Mouse (Mus musculus) lung, adult 2 months (tissue): Measurements from ENCODE around the gene Gm10447. TPM values are rescaled to one million over a fixed set of nuclear protein-coding genes. Genes with fewer than 3 reads are reported as not detected.

Source experiments
- DNase-seq: peaks from one replicate; pipeline ENCODE4 v3.0.0; 2022
- H3K4me1 ChIP-seq: fragments of 200-500 bp; 2 replicates; pipeline ENCODE4 v1.6.1; 2011; ENCODE audit warnings: low read length; ENCODE audit not compliant: control insufficient read depth, insufficient read depth
- H3K4me3 ChIP-seq: fragments of 200-500 bp; replicated peaks from 2 replicates; pipeline ENCODE3; 2011; ENCODE audit warnings: low read depth, mild to moderate bottlenecking, control low read depth, low read length; ENCODE audit errors: extremely low read depth
- CTCF ChIP-seq: fragments of 200-500 bp; IDR thresholded peaks from 2 replicates; pipeline ENCODE4 v1.5.1; 2011; ENCODE audit warnings: mild to moderate bottlenecking, low read length, control low read depth; ENCODE audit not compliant: insufficient read depth
- POLR2A ChIP-seq: fragments of 200-500 bp; IDR thresholded peaks from 2 replicates; pipeline ENCODE4 v1.6.1; 2011; ENCODE audit warnings: low read depth, mild to moderate bottlenecking, control low read depth, low read length, borderline replicate concordance; ENCODE audit errors: extremely low read depth
- WGBS: fragments of 180-500 bp; shearing (Covaris S2); methylation state at CpG from one replicate; pipeline ENCODE4 v1.1.7; 2018; 5-methylcytosine and 5-hydroxymethylcytosine counted together
- polyA plus RNA-seq: library from polyadenylated mRNA; depleted of rRNA; stranded (reverse); fragments of >200 nt; gene quantifications from 2 replicates; pipeline ENCODE4 v1.2.3, GENCODE M21; 2012

The Gm10447 gene
- polyA plus RNA-seq, 1 experiment = 0.25 TPM

DNA sequence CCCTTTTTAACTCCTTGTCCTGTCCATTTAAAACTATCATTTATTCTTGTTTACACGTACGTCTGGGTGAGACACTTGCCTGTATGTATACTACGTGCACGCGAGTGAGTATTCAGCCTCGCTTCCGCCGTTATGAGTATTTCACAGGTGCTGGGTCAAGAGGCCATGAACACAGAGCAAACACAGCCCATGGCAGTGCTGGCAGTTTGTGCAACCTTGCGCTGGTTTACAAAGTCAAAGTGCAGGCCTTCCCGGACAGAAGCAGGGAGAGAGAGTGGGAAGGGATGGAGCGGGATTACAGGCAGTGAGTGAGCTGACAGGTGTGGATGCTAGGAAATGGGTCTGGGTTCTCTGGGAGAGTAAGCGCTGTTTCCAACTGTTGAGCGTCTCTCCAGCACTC is 10.7 kb downstream of the Gm10447 start:
- no peak for DNase-seq
- TF ChIP-seq POLR2A (no peak), CTCF (no peak)
- 69% methylated on average over 13 of the region's 13 CpGs for WGBS
- Histone ChIP-seq H3K4me3 (no peak overlapping the region), H3K4me1 (no peaks in the 10 kb centered on the region)

DNA sequence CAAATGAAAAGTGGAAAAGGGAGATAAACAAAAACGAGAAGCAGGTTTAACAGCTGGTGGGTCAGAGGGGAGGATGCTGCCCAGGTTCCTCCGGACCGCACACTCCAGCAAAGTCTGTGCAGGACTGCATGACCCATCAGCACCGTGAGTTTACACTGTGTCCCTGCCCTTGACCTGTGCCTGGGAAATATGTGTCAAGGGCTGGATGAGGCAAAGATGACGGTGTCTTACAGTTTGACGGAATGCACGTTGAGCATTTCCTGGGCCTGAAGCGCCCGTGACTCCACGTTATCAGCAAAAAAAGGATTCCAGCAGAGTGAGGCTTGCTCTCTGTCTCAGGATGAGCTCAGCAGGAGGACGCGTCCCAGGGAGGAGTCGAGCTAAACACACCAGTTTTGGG is 11.3 kb downstream of the Gm10447 start:
- TF ChIP-seq CTCF (no peak), POLR2A (no peak)
- 71% methylated on average over 13 of the region's 13 CpGs for WGBS
- Histone ChIP-seq H3K4me3 (no peak overlapping the region), H3K4me1 (no peaks in the 10 kb centered on the region)
- DNase-seq = no peak

DNA sequence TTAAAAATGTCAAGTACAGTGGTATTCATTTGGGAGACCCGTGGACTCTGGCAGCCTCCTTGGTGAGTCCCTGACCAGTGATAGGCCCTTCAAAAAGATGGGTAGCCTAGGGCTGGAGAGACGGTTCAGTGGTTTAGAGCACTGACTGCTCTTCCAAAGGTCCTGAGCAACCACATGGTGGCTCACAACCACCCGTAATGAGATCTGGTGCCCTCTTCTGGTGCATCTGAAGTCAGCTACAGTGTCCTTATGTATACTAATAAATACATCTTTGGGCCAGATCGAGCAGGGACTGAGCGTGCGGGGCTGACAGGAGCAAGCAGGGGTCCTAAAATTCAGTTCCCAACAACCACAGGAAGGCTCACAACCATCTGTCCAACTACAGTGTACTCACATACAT is 13.0 kb downstream of the Gm10447 start:
- Histone ChIP-seq H3K4me3 (no peak overlapping the region), H3K4me1 (no peaks in the 10 kb centered on the region)
- 24% methylated on average over 6 of the region's 6 CpGs for WGBS
- no peak for DNase-seq
- TF ChIP-seq POLR2A (no peak), CTCF (peak; percentile 33)

DNA sequence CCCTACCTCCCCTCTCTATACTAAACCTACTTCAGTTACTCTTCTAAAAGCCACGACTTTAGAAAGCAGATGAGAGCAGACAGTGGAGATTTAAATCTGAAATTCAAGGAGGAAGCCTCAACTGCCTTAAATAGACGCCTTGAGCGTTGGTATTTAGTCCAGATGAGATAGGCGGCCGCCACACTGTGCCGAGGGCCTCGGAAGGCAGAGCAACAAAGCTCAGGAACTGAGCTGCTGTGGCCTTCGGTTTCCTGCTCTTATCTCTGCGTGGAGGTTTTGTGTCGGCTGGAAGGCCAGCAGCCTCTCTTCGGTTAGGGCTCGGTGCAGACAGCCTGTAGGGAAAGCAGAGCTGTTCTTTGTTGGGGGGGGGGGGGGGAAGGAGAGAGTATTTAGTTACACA is 15.0 kb downstream of the Gm10447 start:
- TF ChIP-seq CTCF (no peak), POLR2A (no peak)
- Histone ChIP-seq H3K4me1 (no peaks in the 10 kb centered on the region), H3K4me3 (no peak overlapping the region)
- DNase-seq = no peak
- WGBS = 12% methylated on average over 12 of the region's 12 CpGs

DNA sequence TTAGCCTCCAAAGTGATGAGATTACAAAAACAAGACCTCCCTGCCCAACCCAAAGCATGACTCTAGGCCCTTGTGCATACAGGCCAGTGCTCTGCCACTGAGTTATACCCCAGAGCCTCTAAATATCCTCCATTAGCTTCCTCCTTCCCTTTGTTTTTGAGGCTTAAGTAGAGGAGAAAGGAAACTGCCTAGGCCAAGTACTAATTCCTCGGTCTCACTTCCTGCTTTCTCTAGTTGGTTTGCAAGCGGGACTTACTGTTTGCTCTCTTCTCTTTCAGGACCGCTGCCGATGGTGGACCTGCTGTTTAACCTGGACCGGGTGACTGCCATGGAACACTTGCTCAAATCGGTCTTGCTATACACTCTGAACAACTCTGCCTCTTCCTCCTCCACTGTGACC is 20.6 kb downstream of the Gm10447 start:
- Histone ChIP-seq H3K4me1 (no peaks in the 10 kb centered on the region), H3K4me3 (no peak overlapping the region)
- 72% methylated on average over 6 of the region's 6 CpGs for WGBS
- DNase-seq = no peak
- TF ChIP-seq CTCF = no peak
- no peak for TF ChIP-seq POLR2A

DNA sequence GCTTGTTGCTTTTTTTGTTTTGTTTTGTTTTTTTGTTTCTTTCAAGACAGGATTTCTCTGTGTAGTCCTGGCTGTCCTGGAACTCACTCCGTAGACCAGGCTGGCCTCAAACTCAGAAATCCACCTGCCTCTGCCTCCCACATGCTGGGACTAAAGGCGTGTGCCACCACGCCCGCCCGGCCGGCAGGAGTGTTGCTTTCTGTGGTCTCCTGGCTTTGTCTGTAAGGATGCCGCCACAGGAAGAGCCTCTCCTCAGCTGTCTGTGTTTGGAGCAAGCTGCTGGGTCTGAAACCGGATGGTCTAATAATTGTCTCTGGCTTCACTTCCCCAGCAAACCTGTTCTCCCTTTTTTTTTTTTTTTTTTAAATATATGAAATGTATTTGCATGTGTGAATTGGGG is 21.4 kb downstream of the Gm10447 start:
- H3K4me1 ChIP-seq = no peaks in the 10 kb centered on the region
- TF ChIP-seq POLR2A = no peak
- H3K4me3 ChIP-seq = no peak overlapping the region
- no peak for DNase-seq
- 71% methylated on average over 8 of the region's 8 CpGs for WGBS

DNA sequence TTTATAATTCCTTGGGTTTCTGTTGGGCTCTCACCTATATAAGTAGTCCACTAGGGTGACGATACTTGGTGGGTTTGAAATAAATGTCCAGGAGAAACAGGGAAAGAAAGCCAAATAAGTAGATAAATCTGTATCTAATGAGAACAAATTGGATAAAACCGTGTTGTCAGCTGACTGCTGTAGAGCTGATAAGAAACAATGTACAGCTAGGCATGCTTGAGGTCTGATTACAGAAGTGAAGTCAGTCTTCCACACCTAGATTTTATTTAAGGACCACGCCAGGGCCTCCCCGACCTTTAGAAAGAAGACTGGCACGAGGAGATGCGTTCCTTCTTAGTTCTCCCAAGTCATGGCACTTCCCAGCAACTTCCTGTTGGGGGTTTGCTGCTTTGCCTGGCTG is 23.9 kb downstream of the Gm10447 start:
- no peak for DNase-seq
- 41% methylated on average over 6 of the region's 6 CpGs for WGBS
- Histone ChIP-seq H3K4me3 (no peak overlapping the region), H3K4me1 (peaks cover 3% of the 10 kb centered on the region)
- no peak for TF ChIP-seq CTCF
- no peak for TF ChIP-seq POLR2A

DNA sequence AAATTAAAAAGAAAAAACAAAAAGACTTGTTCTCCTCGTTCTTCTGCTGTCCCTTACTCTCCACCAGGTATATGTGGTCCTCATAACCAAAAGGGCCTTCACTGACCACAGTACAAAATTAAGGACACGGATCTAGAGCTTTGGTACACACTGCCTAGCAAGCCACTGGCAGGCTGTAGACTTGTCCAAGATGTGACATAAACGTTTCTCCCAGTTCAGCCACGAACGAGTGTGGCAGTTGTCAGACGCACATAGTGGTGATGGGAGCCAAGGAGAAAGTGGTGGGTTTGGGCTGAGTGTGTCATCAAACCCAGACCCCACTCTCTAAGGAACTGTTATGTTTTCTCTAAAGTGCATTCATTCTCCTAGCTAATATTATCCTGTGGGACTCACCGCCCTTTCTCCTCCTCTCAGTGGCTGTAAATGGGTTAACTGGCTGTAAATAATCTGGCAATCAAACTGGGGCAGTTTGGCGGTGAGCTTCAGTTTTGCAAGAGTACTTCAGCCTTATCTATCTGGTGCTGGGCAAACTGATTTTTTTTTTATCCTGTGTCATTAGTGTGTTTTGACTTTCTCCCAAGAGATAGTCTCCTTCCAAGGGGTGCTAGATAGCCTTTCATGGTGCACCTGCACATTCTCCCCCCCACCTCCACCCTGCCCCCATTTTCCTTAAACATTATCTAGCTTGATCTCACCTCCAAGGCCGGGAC is 25.4 kb downstream of the Gm10447 start:
- no peak for DNase-seq
- 11% methylated on average over 9 of the region's 9 CpGs for WGBS
- TF ChIP-seq POLR2A = no peak
- no peak for TF ChIP-seq CTCF
- Histone ChIP-seq H3K4me1 (peaks cover 3% of the 10 kb centered on the region), H3K4me3 (peak overlapping the region; percentile 40)

DNA sequence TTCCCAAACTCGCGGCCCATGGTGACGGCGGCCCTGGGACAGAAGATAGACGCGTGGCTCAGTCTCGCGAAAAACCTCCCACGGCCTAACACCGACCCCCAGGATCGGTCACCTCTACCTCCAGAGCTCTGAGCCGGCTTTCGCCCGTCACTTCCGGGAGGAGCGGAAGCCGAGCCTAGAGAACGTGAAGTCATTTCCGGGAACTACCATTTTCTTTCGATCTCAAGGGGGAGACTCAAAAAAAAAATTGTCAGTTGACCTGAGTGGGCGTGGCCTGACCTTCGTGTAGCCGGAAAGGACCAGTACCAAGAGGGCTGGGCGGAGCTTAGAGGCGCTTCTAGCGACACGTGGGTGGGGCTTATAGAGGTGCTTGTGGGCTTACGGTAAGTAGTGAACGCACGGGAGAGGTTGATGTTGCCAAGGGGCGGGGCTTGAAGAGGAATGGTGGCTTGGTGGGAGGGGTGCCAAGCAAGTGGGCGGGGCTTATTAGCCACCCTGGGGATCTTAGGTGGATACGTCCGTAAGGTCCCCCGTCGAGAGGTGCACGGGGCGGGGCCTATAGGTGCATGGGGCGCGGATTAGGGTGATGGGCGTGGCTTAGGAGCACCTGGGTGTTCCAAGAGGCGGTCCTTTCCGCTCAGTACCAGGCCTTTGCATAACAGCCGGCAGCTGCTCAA is 26.1 kb downstream of the Gm10447 start, which contains the start of the genes Uqcrq and Gdf9:
TSS of gene Uqcrq (minus strand) at position 162 of the 677 bp plus-strand sequence.
TSS of gene Gdf9 (plus strand) at position 354 of the 677 bp plus-strand sequence.
- TF ChIP-seq POLR2A (peak; percentile 93), CTCF (no peak)
- under 1% methylated on average over 44 of the region's 44 CpGs for WGBS
- Histone ChIP-seq H3K4me3 (peak within 1 kb of the TSS; percentile 98), H3K4me1 (peaks cover 3% of the 10 kb centered on the region)
- DNase-seq = peak; percentile 99

DNA sequence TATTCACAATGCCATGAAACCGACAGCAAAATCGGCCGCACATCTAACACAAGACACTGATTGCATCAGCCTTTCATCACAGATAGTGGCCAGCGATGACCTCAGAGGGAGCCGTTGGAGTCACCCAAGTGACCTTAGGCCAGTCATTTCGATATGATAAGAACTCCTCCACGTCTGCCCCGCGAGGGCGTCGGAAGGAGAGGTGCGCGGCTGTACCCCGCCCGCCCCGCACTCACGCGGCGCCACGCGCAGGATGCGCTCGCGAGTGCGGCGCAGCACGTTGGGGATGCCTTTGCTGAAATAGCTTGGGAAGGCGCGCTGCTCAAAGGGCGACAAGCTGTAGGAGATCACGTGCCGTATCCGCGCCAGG is 26.6 kb downstream of the Gm10447 start:
- H3K4me1 ChIP-seq = peaks cover 3% of the 10 kb centered on the region
- TF ChIP-seq CTCF (no peak), POLR2A (no peak)
- no peak for DNase-seq
- under 1% methylated on average over 34 of the region's 34 CpGs for WGBS
- H3K4me3 ChIP-seq = peak overlapping the region; percentile 98
